In the genomic region with DNA sequence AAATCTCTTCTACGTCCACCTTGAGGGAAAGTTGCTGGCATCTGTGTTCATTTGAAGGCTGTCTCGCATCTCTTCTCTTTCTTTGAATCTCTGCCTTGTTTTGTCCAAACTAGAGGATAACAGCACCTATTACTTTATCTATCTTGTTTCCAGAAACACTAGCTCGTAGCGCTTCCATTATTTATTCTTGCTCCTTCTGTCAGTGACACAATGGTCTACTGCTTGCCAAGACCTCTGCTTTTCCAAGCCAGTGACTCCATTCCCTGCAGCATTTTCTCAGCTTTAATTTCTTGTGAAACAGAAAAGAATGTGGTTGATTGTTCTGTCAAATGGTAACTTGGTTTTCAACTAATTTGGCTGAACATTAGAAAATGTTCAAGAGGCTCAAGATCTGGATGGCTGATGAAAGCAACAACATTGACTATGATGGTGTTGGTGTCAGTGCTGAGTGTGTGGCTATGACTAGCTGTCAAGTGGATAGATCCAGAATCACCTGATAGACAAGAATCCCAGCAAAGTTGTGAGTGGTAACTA, we compare ENCODE assay signal across 18 mouse cellular contexts.
"Had no signal": no experiment of that assay in that cellular context is flagged by ENCODE, and none has a peak within 500 bp of the region (broad histone marks: within the 10 kb centered on the region; RNA-seq: fewer than 3 reads in every experiment).

No protein-coding gene starts in this region.

- H3K9me3 ChIP-seq: kidney, embryonic 15.5 days; liver, embryonic 13.5 days; midbrain, embryonic 15.5 days; neural tube, embryonic 13.5 days had no signal

- H3K4me2 ChIP-seq: kidney, embryonic 15.5 days; liver, embryonic 13.5 days; lung, embryonic 14.5 days; midbrain, embryonic 15.5 days; neural tube, embryonic 13.5 days had no signal

- ATAC-seq: lung, postnatal 0 days; midbrain, embryonic 15.5 days had no signal

- H3K27me3 ChIP-seq: kidney, embryonic 15.5 days; liver, embryonic 13.5 days; midbrain, embryonic 15.5 days; neural tube, embryonic 13.5 days had no signal

- H3K27ac ChIP-seq: kidney, embryonic 15.5 days; left cerebral cortex, adult 2 months; liver, embryonic 13.5 days; macrophage; midbrain, embryonic 15.5 days; neural tube, embryonic 13.5 days had no signal

- H3K9ac ChIP-seq: kidney, embryonic 15.5 days; liver, embryonic 13.5 days; lung, embryonic 14.5 days; midbrain, embryonic 15.5 days; neural tube, embryonic 13.5 days had no signal

- DNase-seq: kidney, adult 8-10 months; kidney, postnatal 10 days; kidney, postnatal 36 days; layer of hippocampus, postnatal 36 days; liver, embryonic 13.5 days; retina, postnatal 1 day; right cerebral cortex, postnatal 25 days; spleen, adult 18-20 months; thymus, adult 18-20 months; thymus, postnatal 36 days had no signal

- H3K4me1 ChIP-seq: kidney, embryonic 15.5 days; liver, embryonic 13.5 days; midbrain, embryonic 15.5 days; neural tube, embryonic 13.5 days had no signal

- H3K36me3 ChIP-seq: kidney, embryonic 15.5 days; liver, embryonic 13.5 days; midbrain, embryonic 15.5 days; neural tube, embryonic 13.5 days had no signal

- H3K4me3 ChIP-seq: kidney, embryonic 15.5 days; left cerebral cortex, adult 2 months; liver, embryonic 13.5 days; midbrain, embryonic 15.5 days; myocyte; neural tube, embryonic 13.5 days had no signal
